Mouse (Mus musculus) liver (tissue): ENCODE data around the gene Pcgf1.

Experiments used
- DNase-seq: peaks from one replicate; pipeline ENCODE4 v3.0.0-alpha.2; 2020; ENCODE audit warnings: mixed read lengths

Pcgf1 gene

GRCm38 (mm10) chr6:83066441-83066840 lies 11.2 kb upstream of the Pcgf1 start:
- DNase-seq = no peak

DNA sequence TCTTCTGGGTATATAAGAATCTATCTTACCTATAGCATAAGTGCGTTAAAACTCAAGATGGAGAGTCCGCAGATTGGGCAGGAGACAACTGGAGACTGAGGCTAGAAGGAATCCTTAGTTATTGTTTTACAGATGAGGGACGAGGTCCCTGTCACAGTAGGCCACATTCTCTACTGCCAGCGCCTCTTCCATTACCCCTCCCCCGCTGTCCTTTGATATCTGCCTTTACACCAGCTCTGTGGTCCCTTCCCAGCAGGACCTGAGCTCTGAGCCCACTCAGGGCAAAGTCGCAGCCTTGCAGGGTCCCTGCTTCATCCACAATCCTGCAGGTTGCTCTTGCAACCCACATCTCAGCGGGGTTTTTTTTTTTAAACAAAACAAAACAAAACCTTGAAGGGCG lies 9.4 kb upstream of the Pcgf1 start:
- DNase-seq = no peak

- no peak for DNase-seq
These were observed 8.8 kb upstream of the Pcgf1 start for GRCm38 (mm10) chr6:83068706-83069487.

- no peak for DNase-seq
These were observed 8.0 kb upstream of the Pcgf1 start for GRCm38 (mm10) chr6:83069488-83070246.

DNA sequence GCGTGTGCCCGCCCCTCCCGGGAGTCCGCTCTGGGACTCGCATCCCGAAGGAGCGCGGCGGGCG lies 7.6 kb upstream of the Pcgf1 start, which contains the start of gene Tlx2:
Gene Tlx2 (minus strand): TSS at position 47 of the 64 bp plus-strand sequence.
- no peak for DNase-seq

DNA sequence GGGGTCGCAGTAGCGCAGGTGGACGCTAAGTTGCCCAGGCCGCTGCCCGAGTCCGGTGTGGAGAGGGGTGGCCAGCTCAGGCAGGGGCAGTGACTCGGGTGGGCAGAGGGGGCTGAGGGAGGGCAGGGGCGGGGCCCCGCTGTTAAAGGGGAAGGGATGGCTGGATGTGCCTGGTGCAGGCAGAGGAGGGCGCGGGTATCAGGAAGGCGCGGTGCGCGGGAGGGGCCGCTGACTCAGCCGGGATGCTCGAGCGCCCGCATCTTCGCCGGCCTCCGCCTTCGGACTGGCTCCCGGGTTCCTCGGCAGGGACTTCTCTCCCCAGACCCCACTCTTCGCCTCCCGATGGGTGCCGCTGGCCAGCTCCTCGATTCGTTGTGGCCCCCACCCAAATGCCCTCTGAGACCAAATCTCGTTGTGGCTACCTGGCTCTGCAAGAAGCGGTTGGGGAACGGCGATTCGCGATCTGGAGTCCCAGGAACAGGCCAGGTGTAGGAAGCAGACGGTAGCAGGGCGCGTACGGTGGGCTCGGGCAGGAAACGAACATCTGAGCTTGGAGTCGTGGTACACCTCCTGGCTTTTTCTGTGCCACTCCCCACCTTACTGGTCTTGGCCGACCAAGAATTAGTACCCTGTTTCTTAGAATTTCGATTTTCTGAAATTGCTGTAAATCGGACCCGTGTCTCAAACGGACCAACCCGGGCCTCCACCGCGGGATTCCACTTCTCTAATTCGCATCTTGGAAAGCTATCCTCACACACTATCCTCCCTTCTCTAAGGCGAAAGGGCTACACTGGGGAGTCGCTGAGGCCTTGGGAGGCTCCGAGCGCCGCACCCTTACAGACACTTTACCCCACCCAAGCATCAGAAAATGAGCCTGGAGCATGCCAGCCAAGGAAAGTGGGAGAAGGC lies 7.1 kb upstream of the Pcgf1 start:
- DNase-seq = no peak

DNA sequence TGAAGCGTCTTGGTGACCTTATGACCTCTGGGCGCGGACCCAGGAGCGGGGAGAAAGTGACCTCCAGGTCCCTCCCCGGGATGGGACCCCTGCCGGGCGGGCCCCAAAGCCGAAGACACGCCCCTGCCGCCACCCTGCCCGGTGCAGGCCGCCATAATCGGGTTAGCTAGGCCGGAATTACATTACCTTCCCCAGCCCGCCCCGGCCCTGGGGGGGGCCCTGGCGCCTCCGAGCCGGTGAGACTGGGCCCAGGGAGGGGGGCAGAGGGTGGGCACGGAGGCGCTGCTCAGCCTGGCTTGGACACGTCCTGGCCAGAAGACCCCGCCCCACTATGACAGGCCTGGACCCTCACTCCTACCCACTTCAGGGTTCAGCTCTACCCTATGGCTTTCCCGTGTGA lies 6.4 kb upstream of the Pcgf1 start:
- DNase-seq = no peak

DNA sequence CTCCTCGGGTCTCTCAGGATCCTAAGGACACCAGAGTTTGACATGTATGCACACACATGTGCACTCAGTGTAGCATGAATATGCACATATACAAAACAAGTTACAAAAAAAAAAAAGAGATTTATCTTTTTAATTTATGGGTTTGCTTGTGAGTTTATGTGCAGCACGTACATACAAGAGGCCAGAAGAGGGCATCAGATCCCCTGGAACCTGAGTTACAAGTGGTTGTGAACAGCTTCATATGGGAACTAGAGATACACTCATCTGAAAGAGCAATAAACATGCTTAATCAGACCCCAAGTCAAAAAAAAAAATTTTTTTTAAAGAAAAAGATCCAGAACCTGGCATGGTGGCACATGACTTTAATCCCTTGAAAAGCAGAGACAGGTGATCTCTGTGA lies 2.7 kb upstream of the Pcgf1 start:
- no peak for DNase-seq

- peak; percentile 99 for DNase-seq
These were observed 722 bp downstream of the Pcgf1 start for GRCm38 (mm10) chr6:83078324-83078858.

DNA sequence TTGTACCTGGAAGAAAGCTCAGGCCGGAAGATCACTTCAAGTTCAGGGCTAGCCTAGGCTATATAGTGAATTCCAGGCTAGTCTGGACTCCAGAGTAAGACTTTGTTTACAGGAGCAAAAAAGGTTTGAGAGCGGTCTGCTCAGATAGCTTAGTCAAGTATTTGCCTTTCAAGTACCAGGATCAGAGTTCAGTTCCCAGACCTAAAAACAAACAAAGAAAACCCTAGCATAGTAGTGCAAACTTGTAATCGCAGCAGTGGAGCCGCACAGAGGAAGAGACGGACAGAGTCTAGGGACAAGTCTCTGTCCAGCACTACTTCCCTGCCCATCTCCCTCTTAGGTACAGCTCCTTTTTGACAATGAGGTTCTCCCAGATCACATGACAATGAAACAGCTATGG lies 2.5 kb downstream of the Pcgf1 start:
- DNase-seq = no peak

DNA sequence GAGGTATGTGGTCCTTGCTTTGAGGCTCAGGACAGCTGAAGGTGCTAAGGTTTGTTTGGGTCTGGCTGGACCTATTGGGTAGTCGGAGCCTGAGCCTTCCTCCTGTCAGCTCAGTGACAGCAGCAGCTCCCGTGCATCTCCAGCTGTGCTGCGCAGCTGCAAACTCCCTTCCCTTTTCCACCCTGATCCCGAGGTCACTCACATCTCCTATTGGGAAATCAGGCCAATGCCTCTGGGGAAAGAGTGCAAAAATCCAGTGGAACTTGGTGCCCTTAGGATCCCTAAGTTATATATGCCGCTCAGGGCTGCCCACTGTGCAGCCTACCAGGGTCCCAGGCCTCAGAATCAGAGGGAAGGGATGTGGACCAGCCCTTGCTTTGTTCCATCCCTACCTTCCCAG lies 5.8 kb downstream of the Pcgf1 start:
- DNase-seq = no peak

DNA sequence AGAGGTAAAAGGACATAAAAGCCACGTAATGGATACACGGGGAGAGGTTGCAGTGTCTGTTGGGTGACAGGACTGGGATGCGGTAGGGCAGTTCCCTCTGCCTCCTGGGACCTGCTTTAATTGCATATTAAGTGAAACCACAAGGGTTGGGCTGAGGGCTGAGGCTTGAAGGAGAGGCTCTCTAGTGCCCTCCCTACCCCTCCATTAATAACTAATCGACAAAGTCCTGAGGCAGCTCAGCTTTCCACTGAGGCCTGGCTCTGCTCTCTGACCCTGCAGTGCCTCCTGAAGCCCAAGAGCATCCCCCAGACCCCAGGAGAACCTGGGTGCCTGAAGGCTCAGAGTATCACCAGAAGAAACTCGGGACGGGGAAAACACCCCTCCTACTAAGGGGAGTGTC lies 6.8 kb downstream of the Pcgf1 start:
- DNase-seq = no peak

GRCm38 (mm10) chr6:83086121-83087035 lies 8.7 kb downstream of the Pcgf1 start, which contains the start of gene Lbx2:
Lbx2 (plus strand) TSS chr6:83086367.
- no peak for DNase-seq

GRCm38 (mm10) chr6:83087205-83087925 lies 9.7 kb downstream of the Pcgf1 start:
- DNase-seq = no peak

DNA sequence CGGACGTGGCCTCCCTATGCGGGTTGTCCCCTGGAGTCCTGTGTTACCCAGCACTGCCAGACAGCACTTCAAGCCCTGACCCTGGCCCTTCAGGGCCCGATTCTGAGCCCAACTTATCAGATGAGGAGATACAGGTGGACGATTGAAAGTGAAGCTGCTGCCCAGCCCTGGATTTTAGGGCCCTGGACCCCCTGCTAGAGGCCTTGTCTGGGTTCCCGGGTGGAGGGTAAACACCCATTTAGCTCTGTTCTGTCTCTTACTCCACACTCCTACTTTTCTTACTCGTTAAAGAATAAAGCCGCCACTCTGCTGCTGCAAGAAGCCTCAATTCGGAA lies 10.2 kb downstream of the Pcgf1 start:
- no peak for DNase-seq

GRCm38 (mm10) chr6:83092416-83093127 lies 14.9 kb downstream of the Pcgf1 start:
- DNase-seq = no peak

- DNase-seq = no peak
These were observed 18.3 kb downstream of the Pcgf1 start for GRCm38 (mm10) chr6:83095968-83096367.

GRCm38 (mm10) chr6:83098411-83098810 lies 20.7 kb downstream of the Pcgf1 start:
- DNase-seq = no peak

- DNase-seq = peak; percentile 89
These were observed 23.6 kb downstream of the Pcgf1 start, which contains the start of the genes Ccdc142 and Gm42688 for GRCm38 (mm10) chr6:83101316-83101687. Ccdc142 (plus strand) TSS chr6:83101601. Gm42688 (plus strand) TSS chr6:83101617.

GRCm38 (mm10) chr6:83101688-83102556 lies 24.3 kb downstream of the Pcgf1 start:
- peak; percentile 87 for DNase-seq
